Mouse (Mus musculus) forebrain, embryonic 13.5 days (tissue): ENCODE data around the gene Lnx1. TPM values are rescaled to one million over a fixed set of nuclear protein-coding genes. Genes with fewer than 3 reads are reported as not detected.
A peak's percentile ranks its signal among the peaks of the same experiment; 100 is the strongest.

Experiments
- ATAC-seq: fragments of 200-750 bp; cut with Nextera tagmentation; 2 replicates; pipeline ENCODE4 v1.8.0; 2017
- H3K27ac ChIP-seq: fragments of 300-500 bp; sonication (generic); 2 replicates; pipeline ENCODE4 v1.5.1; 2015; ENCODE audit warnings: inconsistent platforms, mild to moderate bottlenecking, moderate library complexity
- H3K27me3 ChIP-seq: fragments of 300-500 bp; sonication (generic); 2 replicates; pipeline ENCODE4 v1.6.1; 2015; ENCODE audit warnings: mild to moderate bottlenecking, inconsistent platforms
- H3K36me3 ChIP-seq: fragments of 300-500 bp; sonication (generic); 2 replicates; pipeline ENCODE4 v1.6.1; 2015; ENCODE audit warnings: mild to moderate bottlenecking, inconsistent platforms; ENCODE audit not compliant: poor library complexity, severe bottlenecking
- H3K4me1 ChIP-seq: fragments of 300-500 bp; sonication (generic); 2 replicates; pipeline ENCODE4 v1.6.1; 2015; ENCODE audit warnings: inconsistent platforms
- H3K4me2 ChIP-seq: fragments of 300-500 bp; sonication (generic); 2 replicates; pipeline ENCODE4 v1.6.1; 2015; ENCODE audit warnings: inconsistent platforms, mild to moderate bottlenecking, moderate library complexity
- H3K4me3 ChIP-seq: fragments of 300-500 bp; sonication (generic); 2 replicates; pipeline ENCODE4 v1.5.1; 2015; ENCODE audit warnings: mild to moderate bottlenecking, inconsistent platforms
- H3K9ac ChIP-seq: fragments of 300-500 bp; sonication (generic); 2 replicates; pipeline ENCODE4 v1.6.1; 2015; ENCODE audit warnings: mild to moderate bottlenecking, inconsistent platforms
- H3K9me3 ChIP-seq: fragments of 300-500 bp; sonication (generic); replicated peaks from 2 replicates; pipeline ENCODE4 v1.6.1; 2016; ENCODE audit warnings: inconsistent platforms
- WGBS: fragments of 180-500 bp; shearing (Covaris S2); methylation state at CpG from one replicate; pipeline ENCODE4 v1.1.7; 2015; 5-methylcytosine and 5-hydroxymethylcytosine counted together
- polyA plus RNA-seq: library from polyadenylated mRNA; unstranded; fragments of >200 nt; fragmentation: Nextera tagmentation; extraction: Ambion mirVana; gene quantifications from 2 replicates; pipeline ENCODE4 v1.2.1, GENCODE M21; 2015

Gene Lnx1
- 0.97 and 1.5 TPM in 2 replicates for polyA plus RNA-seq

GRCm38 (mm10) chr5:74702766-74703165 is at the start of gene Lnx1:
Gene Lnx1, minus strand, starts transcription at chr5:74702912.
- WGBS = 45% methylated on average over 11 of the region's 11 CpGs

GRCm38 (mm10) chr5:74750501-74750900 is 47.8 kb upstream of the Lnx1 start:
- Histone ChIP-seq H3K27ac (no peak overlapping the region), H3K36me3 (no peaks in the 10 kb centered on the region), H3K9ac (no peak overlapping the region), H3K4me1 (no peaks in the 10 kb centered on the region), H3K4me2 (no peak overlapping the region), H3K9me3 (no peaks in the 10 kb centered on the region), H3K27me3 (no peaks in the 10 kb centered on the region), H3K4me3 (no peak overlapping the region)
- WGBS = 95% methylated on average over 5 of the region's 5 CpGs
- ATAC-seq = no peak

More at GRCm38 (mm10) chr5:74702766-74703165, at the start of gene Lnx1:
- no peak within 1 kb of the TSS for H3K9ac ChIP-seq
- peaks cover 9% of the 10 kb centered on the region for H3K27me3 ChIP-seq
- H3K9me3 ChIP-seq = no peaks in the 10 kb centered on the region
- H3K4me2 ChIP-seq = peak within 1 kb of the TSS; percentile 58
- peaks cover 24% of the 10 kb centered on the region for H3K4me1 ChIP-seq
- H3K27ac ChIP-seq = no peak within 1 kb of the TSS
- H3K4me3 ChIP-seq = peak within 1 kb of the TSS; percentile 40; the same call in 1 of the 2 replicates
- ATAC-seq = no peak
- no peaks in the 10 kb centered on the region for H3K36me3 ChIP-seq

- Histone ChIP-seq H3K27me3 (no peaks in the 10 kb centered on the region), H3K4me3 (no peak overlapping the region), H3K9me3 (no peaks in the 10 kb centered on the region), H3K9ac (no peak overlapping the region), H3K4me2 (no peak overlapping the region), H3K27ac (no peak overlapping the region), H3K36me3 (no peaks in the 10 kb centered on the region), H3K4me1 (no peaks in the 10 kb centered on the region)
- ATAC-seq = no peak
- 91% methylated on average over 3 of the region's 3 CpGs for WGBS
These were observed 44.8 kb upstream of the Lnx1 start for GRCm38 (mm10) chr5:74747476-74747875.

- ATAC-seq = no peak
- Histone ChIP-seq H3K27me3 (no peaks in the 10 kb centered on the region), H3K9ac (no peak overlapping the region), H3K9me3 (no peaks in the 10 kb centered on the region), H3K4me2 (no peak overlapping the region), H3K4me1 (no peaks in the 10 kb centered on the region), H3K4me3 (no peak overlapping the region), H3K27ac (no peak overlapping the region), H3K36me3 (no peaks in the 10 kb centered on the region)
- 91% methylated on average over 9 of the region's 9 CpGs for WGBS
These were observed 38.2 kb upstream of the Lnx1 start for GRCm38 (mm10) chr5:74740951-74741350.

- H3K9ac ChIP-seq = no peak overlapping the region
- no peak for ATAC-seq
- 82% methylated on average over 12 of the region's 12 CpGs for WGBS
- H3K4me2 ChIP-seq = no peak overlapping the region
- H3K4me1 ChIP-seq = peaks cover 2% of the 10 kb centered on the region; the same call in 1 of the 2 replicates
- H3K4me3 ChIP-seq = no peak overlapping the region
- no peak overlapping the region for H3K27ac ChIP-seq
- H3K9me3 ChIP-seq = no peaks in the 10 kb centered on the region
- no peaks in the 10 kb centered on the region for H3K27me3 ChIP-seq
- H3K36me3 ChIP-seq = no peaks in the 10 kb centered on the region
These were observed 36.7 kb upstream of the Lnx1 start for GRCm38 (mm10) chr5:74739435-74739834.

- no peaks in the 10 kb centered on the region for H3K9me3 ChIP-seq
- no peak for ATAC-seq
- no peaks in the 10 kb centered on the region for H3K27me3 ChIP-seq
- no peaks in the 10 kb centered on the region for H3K36me3 ChIP-seq
- H3K9ac ChIP-seq = no peak overlapping the region
- no peak overlapping the region for H3K4me3 ChIP-seq
- no peak overlapping the region for H3K27ac ChIP-seq
- no peak overlapping the region for H3K4me2 ChIP-seq
- 74% methylated on average over 3 of the region's 3 CpGs for whole genome bisulfite sequencing
- H3K4me1 ChIP-seq = peaks cover 8% of the 10 kb centered on the region; the same call in 1 of the 2 replicates
These were observed 35.6 kb upstream of the Lnx1 start for GRCm38 (mm10) chr5:74738312-74738711.

- Histone ChIP-seq H3K27me3 (no peaks in the 10 kb centered on the region), H3K9ac (no peak overlapping the region), H3K27ac (no peak overlapping the region), H3K4me3 (no peak overlapping the region), H3K36me3 (no peaks in the 10 kb centered on the region), H3K4me1 (peaks cover 8% of the 10 kb centered on the region; the same call in 1 of the 2 replicates), H3K9me3 (no peaks in the 10 kb centered on the region), H3K4me2 (no peak overlapping the region)
- WGBS = 41% methylated on average over 7 of the region's 7 CpGs
- ATAC-seq = no peak
These were observed 31.3 kb upstream of the Lnx1 start for GRCm38 (mm10) chr5:74733885-74734558.

GRCm38 (mm10) chr5:74732613-74733012 is 29.9 kb upstream of the Lnx1 start:
- no peak overlapping the region for H3K4me3 ChIP-seq
- WGBS = 52% methylated on average over 8 of the region's 8 CpGs
- no peaks in the 10 kb centered on the region for H3K36me3 ChIP-seq
- no peaks in the 10 kb centered on the region for H3K9me3 ChIP-seq
- H3K4me1 ChIP-seq = peaks cover 8% of the 10 kb centered on the region; the same call in 1 of the 2 replicates
- no peak overlapping the region for H3K4me2 ChIP-seq
- ATAC-seq = no peak
- no peak overlapping the region for H3K9ac ChIP-seq
- H3K27me3 ChIP-seq = no peaks in the 10 kb centered on the region
- H3K27ac ChIP-seq = no peak overlapping the region

- Histone ChIP-seq H3K4me2 (no peak overlapping the region), H3K9ac (no peak overlapping the region), H3K27me3 (no peaks in the 10 kb centered on the region), H3K4me1 (peaks cover 8% of the 10 kb centered on the region; the same call in 1 of the 2 replicates), H3K27ac (no peak overlapping the region), H3K36me3 (no peaks in the 10 kb centered on the region), H3K9me3 (no peaks in the 10 kb centered on the region), H3K4me3 (no peak overlapping the region)
- ATAC-seq = no peak
- WGBS = 89% methylated on average over 5 of the region's 5 CpGs
These were observed 27.9 kb upstream of the Lnx1 start for GRCm38 (mm10) chr5:74730601-74731000.

- H3K36me3 ChIP-seq = no peaks in the 10 kb centered on the region
- H3K27me3 ChIP-seq = no peaks in the 10 kb centered on the region
- H3K4me2 ChIP-seq = no peak overlapping the region
- no peak overlapping the region for H3K9ac ChIP-seq
- no peaks in the 10 kb centered on the region for H3K9me3 ChIP-seq
- no peak overlapping the region for H3K4me3 ChIP-seq
- no peak overlapping the region for H3K27ac ChIP-seq
- peaks cover 7% of the 10 kb centered on the region; the same call in 1 of the 2 replicates for H3K4me1 ChIP-seq
- no peak for ATAC-seq
- WGBS = 87% methylated on average over 6 of the region's 6 CpGs
These were observed 26.9 kb upstream of the Lnx1 start for GRCm38 (mm10) chr5:74729567-74729966.

GRCm38 (mm10) chr5:74728186-74728585 is 25.5 kb upstream of the Lnx1 start:
- no peak overlapping the region for H3K4me3 ChIP-seq
- 75% methylated on average over 6 of the region's 6 CpGs for WGBS
- H3K27me3 ChIP-seq = no peaks in the 10 kb centered on the region
- H3K9ac ChIP-seq = no peak overlapping the region
- no peaks in the 10 kb centered on the region for H3K36me3 ChIP-seq
- no peaks in the 10 kb centered on the region for H3K4me1 ChIP-seq
- no peak overlapping the region for H3K4me2 ChIP-seq
- H3K9me3 ChIP-seq = no peaks in the 10 kb centered on the region
- H3K27ac ChIP-seq = no peak overlapping the region
- ATAC-seq = no peak

- ATAC-seq = no peak
- no peak overlapping the region for H3K4me3 ChIP-seq
- no peaks in the 10 kb centered on the region for H3K36me3 ChIP-seq
- no peaks in the 10 kb centered on the region for H3K9me3 ChIP-seq
- no peak overlapping the region for H3K9ac ChIP-seq
- H3K4me2 ChIP-seq = no peak overlapping the region
- H3K27ac ChIP-seq = no peak overlapping the region
- H3K27me3 ChIP-seq = no peaks in the 10 kb centered on the region
- H3K4me1 ChIP-seq = no peaks in the 10 kb centered on the region
- WGBS = 64% methylated on average over 8 of the region's 8 CpGs
These were observed 24.6 kb upstream of the Lnx1 start for GRCm38 (mm10) chr5:74727319-74727718.

- H3K27ac ChIP-seq = no peak overlapping the region
- WGBS = 37% methylated on average over 4 of the region's 4 CpGs
- H3K36me3 ChIP-seq = no peaks in the 10 kb centered on the region
- no peak overlapping the region for H3K9ac ChIP-seq
- no peaks in the 10 kb centered on the region for H3K9me3 ChIP-seq
- ATAC-seq = no peak
- H3K27me3 ChIP-seq = no peaks in the 10 kb centered on the region
- peaks cover 14% of the 10 kb centered on the region for H3K4me1 ChIP-seq
- no peak overlapping the region for H3K4me3 ChIP-seq
- H3K4me2 ChIP-seq = no peak overlapping the region
These were observed 22.8 kb upstream of the Lnx1 start for GRCm38 (mm10) chr5:74725541-74725940.
